Mouse (Mus musculus): ENCODE data around the gene Cirbp.

- TF ChIP-seq CTCF (conservative IDR thresholded peaks at IDR 0.05; ENCODE audit: low read length) = no peak
- no peak for TF ChIP-seq POU5F1 (IDR thresholded peaks at IDR 0.05; ENCODE audit: borderline replicate concordance, low read length)
Observed at GRCm38 (mm10) chr10:80136952-80137625, 28.7 kb upstream of the Cirbp start.

All from E14TG2a.4 (cell line).